30 mouse cellular contexts compared by ENCODE assay signal in genomic region chr2:79134281-79134680, GRCm38 (mm10).
A peak's percentile ranks its signal among the peaks of the same experiment; 100 is the strongest.
DNase-seq lines count a peak whose midpoint lies in the region; ATAC-seq and TF ChIP-seq lines count a peak whose summit lies in the region.
"Had no signal": no experiment of that assay in that cellular context is flagged by ENCODE, and none has a peak within 500 bp of the region (broad histone marks: within the 10 kb centered on the region; RNA-seq: fewer than 3 reads in every experiment).

No protein-coding gene starts in this region.

- DNase-seq in MEL (ENCODE audit: low read depth, low spot score), result peak; percentile 54
- peak; percentile 38 for DNase-seq in liver, embryonic 13.5 days
- no peak for DNase-seq in left cerebral cortex, adult 11 months (ENCODE audit: low spot score)
- no peak for DNase-seq in left cerebral cortex, postnatal 14 days (ENCODE audit: low spot score in 2 of 2)
- DNase-seq: adrenal gland, adult 8-10 months; cerebellum, adult 8-10 months; cerebellum, postnatal 25 days; heart, adult 2 months; kidney, adult 9 months; kidney, postnatal 10 days; lung, embryonic 14.5 days; lung, postnatal 14 days; right cerebral cortex, adult 18-20 months; spleen, adult 18-20 months; thymus, postnatal 4 days had no signal

- H3K27me3 ChIP-seq in MEL (ENCODE audit: control insufficient read depth in 1 of 2, insufficient read depth in 2 of 2, low read length in 2 of 2), result no peaks in the 10 kb centered on the region
- no peaks in the 10 kb centered on the region for H3K27me3 ChIP-seq in liver, embryonic 13.5 days
- H3K27me3 ChIP-seq: embryonic facial prominence, embryonic 15.5 days; heart, embryonic 12.5 days; midbrain, embryonic 12.5 days; neural tube, embryonic 12.5 days had no signal

- no peaks in the 10 kb centered on the region for H3K79me2 ChIP-seq in MEL (ENCODE audit: control insufficient read depth, insufficient read depth, low read length, poor library complexity)

- peaks cover 0 to 52% of the 10 kb centered on the region in 2 experiments; a peak in 2 of 4 replicates for H3K36me3 ChIP-seq in MEL (ENCODE audit: control insufficient read depth in 1 of 2, insufficient read depth in 2 of 2, low read length in 2 of 2)
- H3K36me3 ChIP-seq in liver, embryonic 13.5 days, result no peaks in the 10 kb centered on the region
- H3K36me3 ChIP-seq: embryonic facial prominence, embryonic 10.5 days; embryonic facial prominence, embryonic 15.5 days; forebrain, embryonic 10.5 days; heart, embryonic 12.5 days; midbrain, embryonic 12.5 days; neural tube, embryonic 12.5 days had no signal

- 18% methylated on average over 5 of the region's 5 CpGs for WGBS in liver, embryonic 13.5 days (ENCODE audit: insufficient replicate concordance)

- TF ChIP-seq RAD21 in MEL (IDR thresholded peaks at IDR 0.05; ENCODE audit: low read depth, low read length), result no peak

- H3K4me3 ChIP-seq in MEL (ENCODE audit: control insufficient read depth in 1 of 2, insufficient read depth in 1 of 2, low read depth in 2 of 2, low read length in 2 of 2), result 0 out of 4 replicates have a peak overlapping the region, but pooled peaks of 1 of the 2 experiments have one; percentile 12
- no peak overlapping the region for H3K4me3 ChIP-seq in liver, embryonic 13.5 days (replicated peaks)
- H3K4me3 ChIP-seq: embryonic facial prominence, embryonic 10.5 days; embryonic facial prominence, embryonic 15.5 days; forebrain, embryonic 10.5 days; heart, adult 2 months; heart, embryonic 12.5 days; left cerebral cortex, adult 2 months; midbrain, embryonic 12.5 days; myocyte; neural tube, embryonic 12.5 days had no signal

- ATAC-seq in erythroid progenitor cell, adult 5-6 weeks (replicated peaks; ENCODE audit: low FRiP score, poor library complexity, severe bottlenecking), result peak; percentile 76
- peak; percentile 84 for ATAC-seq in liver, embryonic 13.5 days (ENCODE audit: low read depth)
- ATAC-seq in megakaryocyte progenitor cell, adult 5-6 weeks (replicated peaks; ENCODE audit: poor library complexity), result peak; percentile 48
- no peak for ATAC-seq in inflammation-experienced regulatory T-cells, adult 6 months
- ATAC-seq: activated CD4-positive, CD25-positive, alpha-beta regulatory T cell, adult 4 months; CD4-positive, CD25-positive, alpha-beta regulatory T cell, adult 4 months; forebrain, embryonic 16.5 days had no signal

- H3K4me2 ChIP-seq in liver, embryonic 13.5 days, result peak overlapping the region; percentile 15; the same call in 1 of the 2 replicates
- H3K4me2 ChIP-seq: embryonic facial prominence, embryonic 15.5 days; heart, embryonic 12.5 days; hindbrain, embryonic 14.5 days; lung, embryonic 14.5 days; midbrain, embryonic 12.5 days; neural tube, embryonic 12.5 days had no signal

- TF ChIP-seq CTCF in MEL (IDR thresholded peaks at IDR 0.05 in 2 of 3, conservative IDR thresholded peaks at IDR 0.05 in 1 of 3; ENCODE audit: control insufficient read depth in 1 of 3, insufficient read depth in 1 of 3, low read depth in 2 of 3, low read length in 3 of 3, poor library complexity in 1 of 3, severe bottlenecking in 1 of 3), result no peak

- peak overlapping the region; percentile 1; the same call in 1 of the 2 replicates for H3K27ac ChIP-seq in MEL (ENCODE audit: control insufficient read depth, low read depth, low read length)
- H3K27ac ChIP-seq in liver, embryonic 13.5 days, result peak overlapping the region; percentile 15
- H3K27ac ChIP-seq: embryonic facial prominence, embryonic 10.5 days; embryonic facial prominence, embryonic 15.5 days; forebrain, embryonic 10.5 days; heart, adult 2 months; hindbrain, embryonic 14.5 days; left cerebral cortex, adult 2 months; midbrain, embryonic 12.5 days; neural tube, embryonic 12.5 days had no signal

- intact Hi-C loops in left cerebral cortex, postnatal 14 days (cut with DNase I), result no loop called here

- no peak for TF ChIP-seq POLR2A in MEL (IDR thresholded peaks at IDR 0.05; ENCODE audit: control insufficient read depth in 1 of 2, insufficient read depth in 1 of 2, low read depth in 1 of 2, low read length in 2 of 2, poor library complexity in 1 of 2)

- TF ChIP-seq EP300 in MEL (IDR thresholded peaks at IDR 0.05; ENCODE audit: low read depth in 1 of 2, low read length in 2 of 2), result peak; percentile 42 to 57; a peak in 3 of 4 replicates

- no peaks in the 10 kb centered on the region for H3K9me3 ChIP-seq in MEL (replicated peaks; ENCODE audit: insufficient read depth, low read length)
- no peaks in the 10 kb centered on the region for H3K9me3 ChIP-seq in liver, embryonic 13.5 days (replicated peaks)
- H3K9me3 ChIP-seq: embryonic facial prominence, embryonic 10.5 days; embryonic facial prominence, embryonic 15.5 days; forebrain, embryonic 10.5 days; heart, embryonic 12.5 days; midbrain, embryonic 12.5 days; neural tube, embryonic 12.5 days had no signal

- peaks cover 25 to 41% of the 10 kb centered on the region in 2 experiments for H3K4me1 ChIP-seq in MEL (ENCODE audit: control insufficient read depth in 1 of 2, insufficient read depth in 2 of 2, low read length in 2 of 2)
- H3K4me1 ChIP-seq in liver, embryonic 13.5 days (replicated peaks), result peaks cover 44% of the 10 kb centered on the region
- H3K4me1 ChIP-seq: embryonic facial prominence, embryonic 15.5 days; heart, embryonic 12.5 days; midbrain, embryonic 12.5 days; neural tube, embryonic 12.5 days had no signal

- H3K9ac ChIP-seq in MEL (ENCODE audit: control insufficient read depth, low read depth, low read length, poor library complexity, severe bottlenecking), result no peak overlapping the region
- H3K9ac ChIP-seq in liver, embryonic 13.5 days, result 0 out of 2 replicates have a peak overlapping the region, but pooled peaks have one; percentile 0
- H3K9ac ChIP-seq: embryonic facial prominence, embryonic 15.5 days; heart, embryonic 12.5 days; hindbrain, embryonic 14.5 days; lung, embryonic 14.5 days; midbrain, embryonic 12.5 days; neural tube, embryonic 12.5 days had no signal

TF ChIP-seq in MEL, 35 proteins besides CTCF, POLR2A, EP300 and RAD21:
- no peak for TF ChIP-seq MEF2A (IDR thresholded peaks at IDR 0.05; ENCODE audit: extremely low read depth, insufficient replicate concordance, low read depth, low read length, poor library complexity, severe bottlenecking)
- no peak for TF ChIP-seq POLR2AphosphoS5 (IDR thresholded peaks at IDR 0.05; ENCODE audit: borderline replicate concordance, low read depth, low read length)
- TF ChIP-seq ETS1 (IDR thresholded peaks at IDR 0.05; ENCODE audit: low read depth, low read length), result 0 out of 2 replicates have a peak, but pooled peaks have one; percentile 16
- TF ChIP-seq ZMIZ1 (IDR thresholded peaks at IDR 0.05; ENCODE audit: low read depth, low read length), result no peak
- TF ChIP-seq MYC (IDR thresholded peaks at IDR 0.05; ENCODE audit: low read depth, low read length), result peak; percentile 30; the same call in 1 of the 2 replicates
- TF ChIP-seq NELFE (IDR thresholded peaks at IDR 0.05; ENCODE audit: low read depth, low read length), result no peak
- TF ChIP-seq MAZ (IDR thresholded peaks at IDR 0.05; ENCODE audit: low read depth, low read length), result no peak
- no peak for TF ChIP-seq USF2 (IDR thresholded peaks at IDR 0.05; ENCODE audit: borderline replicate concordance in 1 of 2, insufficient read depth in 1 of 2, low read depth in 1 of 2, low read length in 2 of 2)
- TF ChIP-seq TCF12 (IDR thresholded peaks at IDR 0.05; ENCODE audit: low read depth, low read length), result 0 out of 2 replicates have a peak, but pooled peaks have one; percentile 10
- peak; percentile 50 for TF ChIP-seq GATA1 (IDR thresholded peaks at IDR 0.05; ENCODE audit: low read depth, low read length)
- no peak for TF ChIP-seq UBTF (IDR thresholded peaks at IDR 0.05; ENCODE audit: borderline replicate concordance, insufficient read depth, low read depth, low read length)
- no peak for TF ChIP-seq KAT2A (conservative IDR thresholded peaks at IDR 0.05; ENCODE audit: low read depth, low read length)
- TF ChIP-seq E2F4 (IDR thresholded peaks at IDR 0.05; ENCODE audit: borderline replicate concordance, low read depth, low read length), result no peak
- TF ChIP-seq MXI1 (IDR thresholded peaks at IDR 0.05; ENCODE audit: low read depth, low read length), result 0 out of 2 replicates have a peak, but pooled peaks have one; percentile 11
- TF ChIP-seq TAL1 (IDR thresholded peaks at IDR 0.05; ENCODE audit: low read length), result peak; percentile 28; the same call in 1 of the 2 replicates

Comparison
In these comparisons a context has a peak if more than half of its experiments do, and no peak if none do; other contexts are left out.
1. DNase-seq: peak in MEL (single experiment) and liver, embryonic 13.5 days (single experiment); none in left cerebral cortex, adult 11 months (single experiment) and left cerebral cortex, postnatal 14 days (0 of 2).